Mouse (Mus musculus) neural tube, embryonic 15.5 days (tissue): ENCODE measurements around the gene Csrp1. TPM values are rescaled to one million over a fixed set of nuclear protein-coding genes. Genes with fewer than 3 reads are reported as not detected.

ENCODE experiments used
- ATAC-seq: fragments of 200-750 bp; cut with Nextera tagmentation; 2 replicates; pipeline ENCODE4 v1.8.0; 2017; ENCODE audit warnings: mild to moderate bottlenecking, moderate TSS enrichment, moderate library complexity; ENCODE audit not compliant: low FRiP score
- H3K27ac ChIP-seq: fragments of 300-500 bp; sonication (generic); replicated peaks from 2 replicates; pipeline ENCODE4 v1.5.1; 2015; ENCODE audit warnings: mild to moderate bottlenecking, inconsistent platforms
- H3K27me3 ChIP-seq: fragments of 300-500 bp; sonication (generic); replicated peaks from 2 replicates; pipeline ENCODE4 v1.6.1; 2015; ENCODE audit warnings: inconsistent platforms
- H3K36me3 ChIP-seq: fragments of 300-500 bp; sonication (generic); 2 replicates; pipeline ENCODE4 v1.6.1; 2015; ENCODE audit warnings: inconsistent platforms
- H3K4me1 ChIP-seq: fragments of 300-500 bp; sonication (generic); 2 replicates; pipeline ENCODE4 v1.6.1; 2015; ENCODE audit warnings: inconsistent platforms
- H3K4me2 ChIP-seq: fragments of 300-500 bp; sonication (generic); 2 replicates; pipeline ENCODE4 v1.6.1; 2015; ENCODE audit warnings: inconsistent platforms, mild to moderate bottlenecking, moderate library complexity
- H3K4me3 ChIP-seq: fragments of 300-500 bp; sonication (generic); replicated peaks from 2 replicates; pipeline ENCODE4 v1.5.1; 2015; ENCODE audit warnings: mild to moderate bottlenecking, inconsistent platforms
- H3K9ac ChIP-seq: fragments of 300-500 bp; sonication (generic); replicated peaks from 2 replicates; pipeline ENCODE4 v1.6.1; 2015; ENCODE audit warnings: mild to moderate bottlenecking, inconsistent platforms
- H3K9me3 ChIP-seq: fragments of 300-500 bp; sonication (generic); replicated peaks from 2 replicates; pipeline ENCODE4 v1.6.1; 2016; ENCODE audit warnings: inconsistent platforms
- WGBS: fragments of 180-500 bp; shearing (Covaris S2); methylation state at CpG from one replicate; pipeline ENCODE4 v1.1.7; 2015; ENCODE audit warnings: mixed read lengths; 5-methylcytosine and 5-hydroxymethylcytosine counted together
- polyA plus RNA-seq: library from polyadenylated mRNA; unstranded; fragments of >200 nt; fragmentation: Nextera tagmentation; extraction: Ambion mirVana; gene quantifications from 2 replicates; pipeline ENCODE4 v1.2.1, GENCODE M21; 2015

The Csrp1 gene
- polyA plus RNA-seq, 1 experiment from 2014 or later = 18.8 TPM

DNA sequence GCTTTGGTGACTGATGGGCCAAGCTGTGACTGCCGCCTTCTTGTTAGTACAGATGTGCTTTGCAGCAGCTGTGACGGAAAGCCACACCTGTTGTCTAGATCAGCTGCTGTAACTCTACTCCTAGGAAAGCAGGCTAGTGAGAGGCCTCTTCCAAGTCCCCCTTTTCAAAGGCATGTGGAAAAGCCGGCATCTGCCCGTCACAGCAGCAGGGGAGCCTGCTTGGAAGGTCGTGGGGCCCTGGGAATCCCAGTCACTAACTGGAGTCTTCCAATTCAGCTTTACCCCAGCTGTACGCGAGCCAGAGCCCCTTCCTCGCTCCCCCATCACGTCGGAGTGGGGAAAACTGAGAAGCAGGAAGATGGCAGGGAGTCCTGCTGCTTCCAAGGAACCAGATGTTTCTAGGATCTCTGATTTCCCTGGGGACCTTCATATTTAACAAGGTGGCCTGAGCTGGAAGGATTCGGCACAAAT lies 21.4 kb upstream of the Csrp1 start:
- Histone ChIP-seq H3K9me3 (no peaks in the 10 kb centered on the region), H3K36me3 (no peaks in the 10 kb centered on the region), H3K9ac (0 out of 2 replicates have a peak overlapping the region, but pooled peaks have one; percentile 30), H3K4me1 (peaks cover 21% of the 10 kb centered on the region), H3K4me3 (peak overlapping the region; percentile 42), H3K27me3 (peaks cover 17% of the 10 kb centered on the region; the same call in 1 of the 2 replicates), H3K4me2 (peak overlapping the region; percentile 73), H3K27ac (peak overlapping the region; percentile 46; the same call in 1 of the 2 replicates)
- ATAC-seq = peak; percentile 11; the same call in 1 of the 2 replicates
- WGBS = 8% methylated on average over 11 of the region's 11 CpGs

DNA sequence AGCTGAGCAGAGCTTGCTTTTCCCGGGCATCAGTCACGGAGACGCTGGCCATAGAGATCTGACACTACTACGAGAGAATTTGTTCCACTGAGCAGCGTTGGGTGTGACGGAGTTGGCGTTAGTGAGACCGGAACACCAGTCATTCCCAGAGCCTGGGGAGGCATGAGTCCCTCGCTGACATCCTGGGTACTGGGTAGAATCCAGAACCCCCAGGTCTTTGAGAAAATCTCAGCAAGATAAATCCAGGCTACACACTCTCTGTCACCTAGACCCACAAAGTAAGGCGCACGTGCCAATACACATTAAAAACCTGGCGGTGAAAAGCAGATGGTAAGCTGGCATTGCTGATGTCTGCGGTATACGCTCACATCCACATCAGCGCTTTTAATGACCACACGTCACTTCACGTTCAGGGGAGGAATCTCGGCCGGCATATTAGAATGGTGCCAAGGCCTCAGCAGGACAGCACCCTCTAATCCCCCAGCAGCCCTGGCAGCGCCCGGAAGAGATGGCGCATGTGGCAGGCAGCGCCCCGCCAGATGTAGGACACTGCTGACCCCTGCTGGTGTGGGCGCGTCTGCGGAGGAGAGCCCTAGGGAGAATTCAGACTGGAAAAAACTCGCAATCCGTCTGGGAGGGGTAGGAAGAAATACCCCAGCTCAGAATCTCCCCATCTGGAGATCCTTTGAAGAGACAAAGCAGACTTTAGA lies 20.7 kb upstream of the Csrp1 start:
- H3K27ac ChIP-seq = peak overlapping the region; percentile 46
- H3K27me3 ChIP-seq = peaks cover 17% of the 10 kb centered on the region; the same call in 1 of the 2 replicates
- H3K4me2 ChIP-seq = peak overlapping the region; percentile 73
- H3K36me3 ChIP-seq = no peaks in the 10 kb centered on the region
- peak; percentile 69 for ATAC-seq
- no peaks in the 10 kb centered on the region for H3K9me3 ChIP-seq
- H3K4me1 ChIP-seq = peaks cover 21% of the 10 kb centered on the region
- peak overlapping the region; percentile 30 for H3K9ac ChIP-seq
- WGBS = 3% methylated on average over 29 of the region's 29 CpGs
- peak overlapping the region; percentile 42 for H3K4me3 ChIP-seq

DNA sequence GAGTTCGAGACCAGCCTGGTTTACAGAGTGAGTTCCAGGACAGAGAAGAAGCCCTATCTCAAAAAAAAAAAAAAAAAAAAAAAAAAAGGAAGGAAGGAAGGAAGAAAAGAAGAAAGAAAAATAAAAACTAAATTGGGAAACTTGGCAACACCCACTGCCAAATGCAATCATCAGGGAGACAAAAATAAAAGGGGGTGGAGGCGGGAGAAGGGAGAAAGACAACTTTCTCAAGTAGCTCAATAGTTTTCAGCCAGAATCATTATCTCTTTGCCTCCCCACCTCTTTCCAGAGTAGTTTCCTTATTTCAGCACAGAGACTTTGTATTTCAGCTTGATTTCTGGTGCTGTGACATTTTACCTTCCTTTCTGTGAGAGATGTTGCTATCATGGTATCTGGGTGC lies 20.0 kb upstream of the Csrp1 start:
- Histone ChIP-seq H3K9me3 (no peaks in the 10 kb centered on the region), H3K27ac (no peak overlapping the region), H3K4me2 (peak overlapping the region; percentile 73), H3K9ac (no peak overlapping the region), H3K36me3 (no peaks in the 10 kb centered on the region), H3K27me3 (peaks cover 17% of the 10 kb centered on the region; the same call in 1 of the 2 replicates), H3K4me3 (no peak overlapping the region), H3K4me1 (peaks cover 21% of the 10 kb centered on the region)
- no peak for ATAC-seq
- WGBS = 63% methylated on average over 2 of the region's 2 CpGs

DNA sequence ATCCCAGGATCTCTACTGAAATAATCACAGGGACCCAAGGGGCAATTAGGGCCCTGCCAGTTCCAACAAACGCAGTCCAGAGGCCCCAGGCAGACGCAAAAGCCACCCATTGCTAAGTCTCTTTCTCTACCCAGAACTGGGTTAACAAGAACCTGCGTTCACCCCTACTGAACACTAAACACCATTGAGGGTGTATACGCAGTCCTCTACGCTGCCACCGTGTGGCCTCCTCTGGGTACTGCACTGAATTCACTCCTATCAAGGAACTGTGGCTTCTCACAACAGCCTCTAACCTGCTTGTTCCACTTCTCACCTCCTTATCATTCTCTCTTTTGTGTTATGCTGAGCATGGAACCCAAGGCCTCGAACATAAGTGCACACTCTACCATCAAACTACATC lies 19.3 kb upstream of the Csrp1 start:
- H3K4me1 ChIP-seq = peaks cover 21% of the 10 kb centered on the region
- no peak overlapping the region for H3K9ac ChIP-seq
- WGBS = 2% methylated on average over 7 of the region's 7 CpGs
- peaks cover 17% of the 10 kb centered on the region; the same call in 1 of the 2 replicates for H3K27me3 ChIP-seq
- H3K36me3 ChIP-seq = no peaks in the 10 kb centered on the region
- H3K27ac ChIP-seq = no peak overlapping the region
- ATAC-seq = peak; percentile 37; the same call in 1 of the 2 replicates
- no peak overlapping the region for H3K4me3 ChIP-seq
- H3K4me2 ChIP-seq = no peak overlapping the region
- H3K9me3 ChIP-seq = no peaks in the 10 kb centered on the region

DNA sequence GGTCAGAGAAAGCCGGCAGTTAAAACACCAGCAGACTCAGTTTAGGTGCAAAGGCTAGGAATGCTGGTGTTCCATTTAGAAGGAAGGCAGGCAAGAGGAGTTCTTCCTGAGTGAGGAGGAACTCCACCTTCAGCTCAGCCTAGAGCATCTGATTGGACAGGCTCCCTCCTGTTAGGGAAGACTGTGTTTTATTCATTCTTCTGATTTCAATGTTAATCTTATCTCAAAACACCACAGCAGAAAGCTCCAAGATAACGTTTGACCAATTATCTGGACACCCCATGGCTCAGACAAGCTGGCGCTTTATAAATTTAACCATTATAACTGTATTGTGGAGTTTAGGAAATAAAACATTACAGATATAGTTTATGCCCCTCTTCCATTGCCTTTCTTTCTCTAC lies 18.5 kb upstream of the Csrp1 start:
- H3K36me3 ChIP-seq = no peaks in the 10 kb centered on the region
- H3K27me3 ChIP-seq = peaks cover 17% of the 10 kb centered on the region; the same call in 1 of the 2 replicates
- no peak overlapping the region for H3K4me3 ChIP-seq
- H3K27ac ChIP-seq = no peak overlapping the region
- peaks cover 21% of the 10 kb centered on the region for H3K4me1 ChIP-seq
- H3K4me2 ChIP-seq = no peak overlapping the region
- H3K9me3 ChIP-seq = no peaks in the 10 kb centered on the region
- WGBS = 50% methylated on average over 3 of the region's 3 CpGs
- no peak overlapping the region for H3K9ac ChIP-seq
- no peak for ATAC-seq

DNA sequence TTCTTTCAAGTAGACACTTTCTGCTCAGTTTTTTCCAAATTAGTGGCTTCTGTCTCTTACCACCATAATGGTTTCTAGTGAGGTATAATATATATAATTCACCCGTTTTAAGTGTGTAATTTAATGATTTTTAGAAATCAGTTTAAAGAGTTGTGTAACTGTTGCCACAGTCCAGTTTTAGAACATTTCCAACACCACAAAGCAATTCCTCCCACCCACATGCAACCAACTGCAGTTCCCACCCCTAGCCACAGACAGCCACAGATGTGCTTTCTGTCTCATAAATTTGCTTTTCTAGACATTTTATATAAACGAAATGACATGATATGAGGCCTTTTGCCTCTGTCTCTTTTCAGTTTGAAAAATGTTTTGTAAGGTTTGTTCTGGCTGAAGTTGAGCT lies 17.1 kb upstream of the Csrp1 start:
- no peaks in the 10 kb centered on the region for H3K9me3 ChIP-seq
- no peaks in the 10 kb centered on the region for H3K36me3 ChIP-seq
- no peak overlapping the region for H3K9ac ChIP-seq
- H3K27me3 ChIP-seq = peaks cover 5% of the 10 kb centered on the region; the same call in 1 of the 2 replicates
- ATAC-seq = no peak
- WGBS = 79% methylated on average over 2 of the region's 2 CpGs
- H3K4me3 ChIP-seq = no peak overlapping the region
- peaks cover 18% of the 10 kb centered on the region for H3K4me1 ChIP-seq
- no peak overlapping the region for H3K27ac ChIP-seq
- no peak overlapping the region for H3K4me2 ChIP-seq

DNA sequence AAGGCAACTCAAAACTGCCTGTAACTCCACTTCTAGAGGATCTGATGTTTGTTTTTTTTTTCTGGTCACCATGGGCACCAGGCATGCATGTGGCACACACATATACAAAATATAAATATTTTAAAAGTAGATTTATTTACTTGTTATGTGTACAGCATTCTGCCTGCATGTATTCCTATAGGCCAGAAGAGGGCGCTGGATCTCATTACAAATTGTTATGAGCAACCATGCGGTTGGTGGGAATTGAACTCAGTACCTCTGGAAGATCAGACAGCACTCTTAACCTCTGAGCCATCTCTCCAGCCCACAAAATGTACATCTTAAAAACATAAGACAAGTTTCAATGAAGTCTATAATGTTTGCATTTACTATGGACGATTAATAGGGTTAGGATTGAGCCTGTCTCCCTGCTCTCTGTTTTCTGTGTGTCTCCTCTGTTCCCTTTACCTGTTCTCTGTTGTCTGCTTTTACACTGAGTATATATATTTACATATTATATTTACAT lies 15.5 kb upstream of the Csrp1 start:
- Histone ChIP-seq H3K27ac (no peak overlapping the region), H3K4me2 (no peak overlapping the region), H3K9me3 (no peaks in the 10 kb centered on the region), H3K36me3 (no peaks in the 10 kb centered on the region), H3K27me3 (no peaks in the 10 kb centered on the region; the same call in 1 of the 2 replicates), H3K9ac (no peak overlapping the region), H3K4me3 (no peak overlapping the region), H3K4me1 (peaks cover 3% of the 10 kb centered on the region)
- 69% methylated on average over 3 of the region's 3 CpGs for WGBS
- ATAC-seq = no peak

DNA sequence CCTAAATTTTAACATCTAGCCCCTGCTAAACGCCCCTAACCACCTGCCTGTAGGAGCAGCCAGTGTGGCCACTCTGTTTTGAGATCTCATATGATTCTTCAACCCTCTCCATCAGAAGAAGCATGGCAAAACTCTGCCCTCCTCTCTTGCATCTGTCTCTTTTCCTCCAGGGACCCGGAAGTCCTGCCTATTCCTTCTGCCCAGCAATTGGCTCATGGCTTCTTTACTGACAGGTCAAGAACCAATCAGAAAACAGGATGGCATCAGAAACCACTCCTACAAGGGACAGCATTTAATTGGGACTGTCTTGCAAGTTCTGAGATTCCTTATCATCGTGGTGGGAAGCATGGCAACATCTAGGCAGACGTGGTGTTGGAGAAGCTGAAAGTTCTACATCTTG lies 11.5 kb upstream of the Csrp1 start:
- 56% methylated on average over 4 of the region's 4 CpGs for WGBS
- no peak overlapping the region for H3K27ac ChIP-seq
- H3K36me3 ChIP-seq = no peaks in the 10 kb centered on the region
- no peak for ATAC-seq
- H3K9me3 ChIP-seq = no peaks in the 10 kb centered on the region
- H3K4me2 ChIP-seq = peak overlapping the region; percentile 30
- no peaks in the 10 kb centered on the region for H3K4me1 ChIP-seq
- no peak overlapping the region for H3K4me3 ChIP-seq
- H3K9ac ChIP-seq = no peak overlapping the region
- no peaks in the 10 kb centered on the region for H3K27me3 ChIP-seq

DNA sequence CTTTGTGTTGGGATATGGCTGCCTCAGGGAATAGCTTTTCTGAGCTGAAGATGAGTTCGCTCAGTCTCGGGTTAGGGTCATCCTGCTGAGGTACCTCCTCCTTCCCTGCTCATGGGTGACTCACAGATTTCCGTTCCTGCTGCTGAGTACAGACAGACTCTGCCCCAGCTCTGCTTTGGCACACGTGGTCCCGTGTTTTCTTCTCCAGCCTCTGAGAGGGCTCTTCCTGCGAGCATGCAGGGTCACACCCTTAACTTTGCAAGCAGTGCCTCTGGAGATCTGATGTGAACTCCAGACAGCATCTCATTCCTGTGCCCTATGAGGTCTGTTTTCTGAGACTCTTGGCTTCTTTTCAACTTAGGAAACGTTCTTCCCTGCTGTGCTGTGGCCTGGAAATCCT lies 8.7 kb upstream of the Csrp1 start:
- no peak overlapping the region for H3K4me3 ChIP-seq
- H3K9me3 ChIP-seq = no peaks in the 10 kb centered on the region
- H3K27me3 ChIP-seq = no peaks in the 10 kb centered on the region
- H3K27ac ChIP-seq = no peak overlapping the region
- no peak overlapping the region for H3K4me2 ChIP-seq
- H3K36me3 ChIP-seq = no peaks in the 10 kb centered on the region
- no peak overlapping the region for H3K9ac ChIP-seq
- WGBS = 64% methylated on average over 7 of the region's 7 CpGs
- ATAC-seq = no peak
- no peaks in the 10 kb centered on the region for H3K4me1 ChIP-seq

DNA sequence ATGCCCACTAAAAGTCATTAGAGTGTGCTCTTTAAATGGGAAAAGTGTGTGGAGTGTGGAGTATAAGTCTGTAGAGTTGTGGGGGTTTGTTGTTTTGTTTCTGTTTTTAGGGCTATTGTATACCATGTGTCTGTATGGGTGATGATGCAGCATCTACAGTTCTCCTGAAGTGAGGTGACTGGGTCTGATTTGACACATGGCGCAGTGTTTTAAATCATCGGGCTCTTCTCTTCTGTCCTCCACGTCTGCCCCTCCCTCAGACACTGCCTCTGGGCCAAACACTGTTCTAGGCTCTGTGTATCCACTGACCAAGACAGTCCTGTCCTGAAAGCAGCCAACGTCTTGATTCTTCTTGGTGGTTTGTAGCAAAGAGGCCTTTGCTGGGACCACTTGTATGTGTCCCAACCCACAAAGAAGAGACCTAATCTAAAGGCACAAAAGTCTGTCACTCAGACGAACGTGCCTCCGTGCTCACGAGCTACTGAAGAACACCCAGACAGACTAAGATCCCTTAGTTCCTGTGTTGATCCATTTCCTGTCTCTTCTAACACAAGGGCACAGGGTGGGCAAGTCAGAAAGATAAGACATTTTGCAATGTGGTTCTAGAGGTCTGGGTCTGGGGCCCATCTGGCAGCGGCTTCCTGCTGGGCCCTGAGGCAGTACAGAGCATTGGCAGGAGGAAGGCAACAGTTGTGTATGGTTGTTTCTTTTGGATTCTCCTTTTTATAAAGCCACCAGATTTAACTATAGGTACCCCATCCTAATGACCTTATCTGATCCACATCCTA lies 5.6 kb upstream of the Csrp1 start:
- H3K4me2 ChIP-seq = no peak overlapping the region
- H3K27ac ChIP-seq = no peak overlapping the region
- no peaks in the 10 kb centered on the region for H3K36me3 ChIP-seq
- no peaks in the 10 kb centered on the region for H3K4me1 ChIP-seq
- H3K9ac ChIP-seq = no peak overlapping the region
- ATAC-seq = no peak
- no peaks in the 10 kb centered on the region for H3K27me3 ChIP-seq
- H3K9me3 ChIP-seq = no peaks in the 10 kb centered on the region
- WGBS = 82% methylated on average over 9 of the region's 9 CpGs
- no peak overlapping the region for H3K4me3 ChIP-seq

DNA sequence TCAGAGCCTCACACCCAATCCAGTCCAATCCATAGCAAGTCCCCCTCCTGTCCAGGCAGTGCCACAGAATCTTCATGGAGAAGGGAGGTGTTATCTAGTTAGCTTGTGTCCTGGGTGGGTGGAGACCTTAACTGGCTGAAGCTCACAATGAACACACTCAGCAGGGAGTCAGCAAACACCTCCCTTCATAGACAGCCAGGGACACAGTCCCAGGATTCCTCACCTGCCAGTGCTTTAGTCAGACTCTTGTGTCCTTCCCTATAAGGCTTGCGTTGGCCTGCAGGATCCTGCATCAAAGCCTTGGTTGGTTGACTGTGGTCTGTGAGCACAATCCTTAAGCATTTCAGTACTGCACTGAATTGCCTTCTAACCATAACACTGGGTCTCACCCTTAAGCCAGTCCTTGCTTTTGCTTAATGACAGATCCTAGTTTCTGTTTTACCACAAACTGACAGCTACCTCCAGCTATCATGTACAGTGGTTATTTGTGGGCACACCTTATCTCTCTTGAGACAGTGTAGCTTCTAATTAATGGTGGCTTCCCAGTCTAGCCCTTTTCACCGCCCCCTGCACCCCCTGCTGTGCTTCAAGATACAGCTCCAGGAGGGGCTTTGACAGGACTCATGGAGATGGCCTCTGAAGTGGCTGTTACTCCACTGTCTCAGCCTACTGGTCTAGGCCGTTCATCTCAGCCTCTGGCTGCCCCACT lies 4.8 kb upstream of the Csrp1 start:
- Histone ChIP-seq H3K4me1 (0 out of 2 replicates have a peak, but pooled peaks cover 2% of the 10 kb centered on the region), H3K4me2 (no peak overlapping the region), H3K9me3 (no peaks in the 10 kb centered on the region), H3K27me3 (no peaks in the 10 kb centered on the region), H3K36me3 (no peaks in the 10 kb centered on the region), H3K9ac (no peak overlapping the region), H3K4me3 (no peak overlapping the region), H3K27ac (no peak overlapping the region)
- 58% methylated on average over 3 of the region's 3 CpGs for WGBS
- ATAC-seq = no peak
